Mouse (Mus musculus) fat pad, adult 2 months (tissue): ENCODE results near the gene March10.

ENCODE experiments used
- DNase-seq: peaks from one replicate; pipeline ENCODE4 v3.0.0-alpha.2; 2011; ENCODE audit warnings: low read depth, low spot score; ENCODE audit errors: extremely low read depth

Gene March10

DNA sequence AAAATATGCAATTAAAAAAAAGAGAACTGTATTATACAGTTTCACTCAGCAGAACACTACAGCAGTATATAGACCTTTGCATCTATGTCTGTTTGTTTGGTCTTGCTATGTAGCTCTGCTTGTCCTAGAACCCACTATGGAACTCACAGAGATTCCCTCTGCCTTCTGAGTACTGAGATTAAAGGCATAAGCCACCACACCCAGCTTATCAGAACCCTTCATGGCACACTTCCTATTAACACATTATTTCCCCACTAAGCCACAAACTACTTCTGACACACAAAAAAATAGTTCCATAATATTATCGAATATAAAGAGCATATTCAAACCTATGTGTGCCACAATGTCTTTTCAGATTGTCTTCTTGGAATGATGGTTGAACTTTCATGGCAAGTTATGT, 42.5 kb downstream of the March10 start:
- DNase-seq = no peak

DNA sequence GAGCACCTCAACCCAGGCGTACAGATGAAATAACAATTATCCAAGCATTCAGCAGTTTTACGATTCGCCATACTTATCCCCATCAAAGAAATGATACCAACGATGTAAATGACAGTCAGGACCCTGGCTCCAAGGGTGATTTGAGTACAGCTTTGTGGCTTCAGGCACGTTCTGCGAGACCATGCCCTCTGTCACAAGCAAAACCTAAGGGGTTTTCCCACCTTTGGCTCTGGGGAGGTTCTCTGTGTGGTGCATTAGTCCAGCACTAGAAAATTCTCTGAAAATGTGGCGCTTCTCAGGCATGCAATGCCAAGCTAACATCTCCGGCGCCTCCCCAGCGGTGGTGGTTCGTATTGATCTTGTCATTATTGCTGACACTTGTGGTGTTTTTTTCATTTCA, 47.1 kb downstream of the March10 start:
- DNase-seq = no peak

DNA sequence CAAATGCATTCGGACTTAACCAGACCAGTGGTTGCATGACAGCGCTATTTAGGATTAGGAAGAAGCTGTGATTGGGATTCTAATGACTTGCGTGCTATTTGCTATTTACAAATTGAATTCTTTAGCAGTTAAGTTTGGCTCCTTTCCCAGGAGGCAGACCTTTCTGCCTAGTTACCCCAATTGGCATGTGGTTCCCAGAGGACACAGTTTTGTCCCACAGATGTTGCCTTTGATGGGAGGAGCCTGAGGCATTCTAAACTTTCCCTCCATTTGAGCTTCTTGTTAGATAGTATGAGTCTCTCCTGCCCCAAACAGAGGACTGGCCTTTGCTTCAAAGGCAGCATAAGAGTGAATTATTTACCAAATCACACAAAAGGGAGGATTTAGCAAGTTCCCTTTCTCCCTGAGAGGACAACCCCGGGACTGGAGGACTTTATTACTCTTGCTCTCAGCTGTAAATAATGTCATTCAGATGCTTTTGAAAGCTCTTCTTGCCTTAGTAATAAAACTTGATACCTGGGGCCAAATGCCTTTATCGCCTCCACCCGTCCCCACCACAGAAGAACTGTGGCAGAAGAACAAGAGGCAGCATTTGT, 48.6 kb downstream of the March10 start:
- no peak for DNase-seq

DNA sequence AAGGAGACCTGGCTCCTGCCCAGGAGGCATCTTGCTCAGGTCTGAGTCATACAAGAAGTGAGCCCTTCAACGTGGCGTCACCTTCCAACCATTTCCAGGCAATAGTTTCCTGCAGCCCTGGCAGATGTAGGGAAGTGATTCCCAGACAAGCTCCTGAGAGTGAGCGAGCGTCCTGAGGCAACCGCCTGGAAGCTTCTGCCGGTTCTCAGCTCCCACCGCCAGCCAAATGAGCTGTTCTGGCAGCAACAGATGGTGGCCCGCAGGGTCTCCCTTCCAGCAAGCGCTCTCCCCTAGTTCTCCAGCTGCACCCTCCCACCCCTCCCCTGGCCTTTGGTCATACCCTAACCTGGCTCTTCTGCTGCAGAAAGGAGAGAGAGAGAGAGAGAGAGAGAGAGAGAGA, 54.2 kb downstream of the March10 start:
- DNase-seq = no peak

DNA sequence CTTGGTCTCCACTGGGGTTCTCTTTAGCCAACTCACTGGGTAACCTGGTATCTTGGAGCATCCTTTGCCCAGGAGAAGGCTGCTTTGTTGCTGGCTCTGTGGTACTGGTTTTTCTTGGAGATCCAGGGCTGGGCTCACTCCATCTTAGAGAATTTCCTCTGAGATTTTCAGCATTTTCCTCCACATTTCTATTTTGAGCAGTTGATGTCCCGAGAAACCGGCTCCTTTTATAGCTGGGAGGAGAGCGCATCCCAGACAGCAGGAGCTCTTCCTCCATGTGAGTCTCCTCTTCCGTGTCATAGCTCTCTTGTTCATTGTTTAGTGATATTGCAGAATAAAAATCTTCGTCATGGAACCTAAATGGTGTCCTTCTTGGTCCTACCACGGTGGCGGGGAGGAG, 66.2 kb downstream of the March10 start:
- DNase-seq = no peak

DNA sequence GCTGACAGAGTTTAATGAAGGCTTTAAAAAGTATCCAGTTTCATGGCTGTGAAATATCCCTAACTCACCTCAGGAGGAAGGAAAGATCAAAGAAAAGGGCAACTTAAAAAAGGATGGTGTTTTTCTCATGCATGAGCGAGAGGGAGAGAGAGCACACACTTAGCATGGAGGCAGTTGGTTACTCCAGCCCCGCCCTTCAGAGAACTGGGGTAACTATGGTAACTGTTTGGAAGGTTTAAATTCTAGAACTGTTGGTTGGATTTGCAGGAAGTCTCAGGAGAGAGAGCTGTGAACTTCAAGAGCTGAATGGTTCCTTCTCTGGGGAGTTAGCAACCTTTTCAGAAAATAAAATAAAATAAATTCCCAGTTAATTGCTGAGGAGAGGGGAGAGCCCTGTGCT, 67.9 kb downstream of the March10 start:
- no peak for DNase-seq

DNA sequence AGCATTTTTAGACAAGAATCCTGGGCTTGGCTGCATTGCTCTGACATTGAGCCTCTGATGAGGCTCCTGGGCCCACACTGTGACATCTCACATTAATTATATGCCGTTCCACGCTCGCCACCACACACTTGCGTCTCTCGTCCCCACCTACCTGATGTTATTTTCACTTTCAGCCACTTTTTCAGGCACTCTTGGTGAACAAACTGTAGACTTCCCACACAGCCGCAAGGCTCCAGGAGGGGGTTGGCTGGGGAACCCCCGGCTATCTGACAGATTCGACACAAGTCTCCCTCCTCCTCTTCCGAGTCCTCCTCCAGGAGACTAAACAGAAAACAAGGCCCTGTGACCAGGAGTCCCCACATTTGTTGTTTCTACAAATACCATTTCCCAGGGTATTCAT, 71.3 kb downstream of the March10 start:
- no peak for DNase-seq

DNA sequence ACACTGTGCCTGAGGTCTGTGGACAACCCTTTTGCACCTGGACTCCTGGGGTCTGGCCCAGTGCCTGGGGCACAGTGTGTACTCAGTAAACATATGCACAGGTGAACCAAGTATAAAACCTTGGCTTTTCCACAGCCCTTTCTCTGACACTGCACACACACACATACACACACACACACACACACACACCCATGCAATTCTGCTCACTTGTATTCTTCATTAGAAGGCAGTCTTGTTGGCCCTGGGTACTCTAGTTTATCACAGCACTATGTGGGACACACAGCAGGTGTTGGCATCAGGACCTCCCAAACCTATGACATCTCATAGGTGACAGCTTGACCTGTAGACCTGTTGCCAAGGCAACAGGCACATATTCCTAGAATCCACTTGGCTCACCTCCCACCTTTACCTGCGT, 80.7 kb downstream of the March10 start:
- no peak for DNase-seq

DNA sequence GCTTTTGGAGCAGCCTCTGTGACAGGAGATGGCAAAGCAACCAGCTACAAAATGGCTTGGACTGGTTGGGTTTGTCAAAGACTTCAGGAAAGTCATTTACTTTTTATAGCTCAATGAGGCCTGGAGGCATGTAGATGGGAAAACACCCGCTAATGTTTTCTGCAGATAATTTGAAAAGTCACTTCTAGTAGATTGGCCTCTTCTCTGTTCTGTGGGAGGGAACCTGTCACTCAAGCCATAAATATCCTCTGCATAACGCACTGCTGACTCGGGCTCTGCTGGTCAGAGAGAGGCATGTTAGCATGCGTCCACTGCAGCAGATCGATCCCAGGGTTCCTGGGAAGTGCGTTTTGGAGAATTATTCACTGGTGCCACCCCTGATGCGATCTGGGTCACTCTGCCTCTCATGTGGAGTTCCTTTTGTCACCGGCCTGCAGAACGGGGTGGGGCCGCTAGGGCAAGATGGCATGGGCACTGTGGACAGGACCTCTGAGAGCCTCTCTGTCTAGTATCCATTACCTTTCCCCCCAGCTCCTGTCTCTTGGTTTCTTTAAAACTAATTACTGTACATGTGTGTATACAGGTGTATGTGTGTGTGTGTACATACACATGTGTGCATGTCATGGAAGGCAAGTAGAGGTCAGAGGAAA, 81.9 kb downstream of the March10 start:
- no peak for DNase-seq

DNA sequence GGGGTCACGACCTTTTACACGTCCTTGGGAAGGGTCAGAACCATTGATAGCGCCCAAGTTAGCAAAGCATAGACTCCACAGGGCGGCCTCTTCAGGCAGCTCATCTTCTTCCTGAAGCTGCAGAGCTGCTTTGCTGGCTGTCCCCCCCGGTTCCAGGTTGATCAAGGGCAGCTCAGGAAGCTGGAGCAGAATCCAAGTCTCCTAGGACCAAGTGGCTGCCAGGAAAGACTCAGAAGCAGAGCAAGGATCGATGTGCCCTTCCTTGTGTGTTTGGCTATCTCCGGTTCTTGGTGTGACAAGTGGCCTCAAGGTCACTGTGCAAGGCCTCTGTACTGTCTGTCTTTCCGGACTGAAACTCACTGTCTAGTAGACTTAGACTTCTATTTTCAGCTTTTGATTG, 82.7 kb downstream of the March10 start:
- no peak for DNase-seq

DNA sequence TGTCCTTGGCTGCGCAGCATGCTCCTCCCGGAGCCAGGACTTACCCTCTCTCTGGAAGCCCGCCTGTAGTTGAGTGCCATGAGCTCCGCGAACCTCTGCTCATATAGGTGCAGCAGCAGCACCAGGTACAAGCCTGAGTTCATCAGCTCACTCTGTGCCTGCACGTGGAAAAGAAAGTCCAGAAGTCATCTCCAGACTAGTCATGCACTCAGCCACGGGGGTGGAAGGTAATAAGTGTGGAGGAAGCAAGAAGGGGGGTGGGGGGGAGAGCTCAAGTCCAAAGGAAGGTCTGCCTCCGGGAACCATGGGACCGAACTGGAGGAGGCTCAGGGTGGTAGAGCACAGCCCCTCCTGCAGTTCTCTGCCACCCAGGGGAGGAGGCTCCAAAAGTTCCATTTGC, 84.7 kb downstream of the March10 start:
- DNase-seq = no peak

DNA sequence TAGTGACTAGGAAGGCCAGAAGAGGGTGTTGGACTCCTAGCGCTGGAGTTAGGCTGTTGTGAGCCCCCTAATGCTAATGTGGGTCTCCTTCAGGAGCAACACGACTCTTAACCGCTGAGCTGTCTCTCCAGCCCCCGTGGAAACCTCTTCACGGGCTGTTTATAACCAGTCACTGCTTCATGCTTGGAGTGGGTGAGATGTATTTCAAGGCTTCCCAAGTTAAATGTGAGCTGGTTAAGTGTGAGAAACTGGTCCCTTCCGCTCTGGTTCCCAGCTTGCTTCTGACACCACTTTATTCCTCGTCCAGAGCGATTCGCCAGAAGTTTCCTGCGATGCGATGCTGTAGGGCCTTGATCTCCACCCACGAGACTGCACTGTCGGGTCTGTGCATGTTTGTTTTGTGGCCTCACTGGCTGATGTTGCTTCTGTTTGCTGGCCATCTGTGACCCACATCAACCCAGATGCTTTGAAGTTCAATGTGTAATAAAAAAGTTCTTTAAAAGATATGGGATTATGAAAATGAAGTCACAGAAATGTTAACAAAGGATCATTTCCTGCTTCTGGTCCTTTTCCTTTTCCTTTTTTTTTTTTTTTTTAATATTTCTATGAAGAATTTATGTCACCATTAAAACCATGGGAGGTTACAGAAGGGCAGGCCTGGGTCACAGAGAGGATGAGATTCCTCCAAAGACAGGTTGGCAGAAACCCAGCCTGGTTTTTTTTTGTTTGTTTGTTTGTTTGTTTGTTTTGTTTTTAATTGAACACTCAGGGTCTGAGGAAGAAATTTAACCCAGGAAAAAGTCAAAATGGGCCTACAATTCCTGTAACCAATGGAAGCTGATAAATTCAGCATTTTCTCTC, 86.8 kb downstream of the March10 start:
- DNase-seq = no peak

DNA sequence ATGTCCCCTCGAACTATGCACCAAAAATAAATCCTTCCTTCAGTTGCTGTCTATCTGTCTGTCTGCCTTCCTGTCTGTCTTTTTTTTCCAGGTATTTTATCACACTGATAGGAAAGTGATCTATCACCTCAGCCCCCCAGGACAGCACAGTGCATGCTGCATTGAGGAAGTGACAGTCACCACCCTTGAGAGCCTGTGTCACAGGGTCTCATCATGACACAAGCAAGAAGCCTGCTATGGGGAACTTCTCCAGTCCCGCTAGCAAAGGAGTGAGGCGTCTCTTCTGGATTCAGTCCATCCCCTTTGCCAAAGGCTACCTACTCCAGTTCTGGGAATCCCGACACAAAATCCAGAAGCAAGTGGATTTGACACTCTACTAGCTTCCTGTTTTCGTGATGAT, 87.7 kb downstream of the March10 start:
- no peak for DNase-seq

DNA sequence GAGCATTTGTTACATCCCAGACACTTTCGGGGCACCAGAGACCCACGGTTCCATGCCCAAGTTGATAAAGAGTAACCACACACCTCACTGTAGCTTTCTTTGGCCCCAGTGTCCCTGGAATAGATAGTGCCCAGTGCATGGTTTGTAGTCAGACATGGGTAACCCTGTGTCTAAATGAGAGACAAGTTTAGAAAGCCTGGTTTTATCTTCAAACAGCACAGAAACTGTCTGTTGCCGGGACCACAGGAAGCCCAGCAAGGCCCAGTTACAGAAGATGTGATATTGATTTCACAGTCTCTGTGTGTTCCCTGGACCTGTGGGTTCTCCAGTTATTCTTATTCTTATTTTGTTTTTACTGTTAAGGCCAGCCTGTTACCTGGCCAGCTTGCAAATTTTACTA, 89.4 kb downstream of the March10 start:
- DNase-seq = no peak

DNA sequence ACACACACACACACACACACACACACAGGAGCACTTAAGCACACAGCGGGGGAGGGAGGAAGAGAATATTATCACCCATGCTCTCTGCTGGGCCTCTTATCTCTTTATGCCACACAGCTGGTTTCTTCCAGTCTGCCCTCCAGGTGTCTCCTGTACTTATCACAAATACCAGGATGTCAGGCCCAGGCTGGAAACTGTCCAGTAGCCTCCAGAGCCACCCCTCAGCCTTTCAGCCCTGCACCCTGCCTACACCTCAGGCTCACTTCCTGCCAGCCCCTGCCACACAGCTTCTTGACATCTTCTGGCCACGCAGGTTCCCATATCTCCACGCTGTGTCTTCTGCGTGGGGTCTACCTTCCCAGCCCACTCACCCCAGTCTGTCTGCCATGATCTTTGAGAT, 90.5 kb downstream of the March10 start:
- DNase-seq = no peak

DNA sequence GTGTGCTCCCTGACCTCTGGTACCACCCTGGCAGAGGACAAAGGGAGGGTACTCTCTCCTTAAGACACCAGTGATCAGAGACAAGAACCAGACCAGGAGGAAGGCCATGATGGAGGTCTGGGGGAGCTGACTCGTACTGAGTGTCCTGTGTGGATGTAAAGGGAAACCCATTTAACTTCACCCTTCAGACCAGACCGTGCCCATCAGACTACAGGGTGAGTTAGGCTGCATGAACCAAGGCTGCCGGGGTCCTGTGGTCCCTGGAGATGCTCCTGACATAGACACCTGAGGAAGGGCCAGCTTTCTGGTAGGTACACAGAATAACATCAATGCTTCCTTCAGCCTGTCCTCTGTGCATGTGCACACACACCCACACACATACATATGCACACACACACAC, 90.9 kb downstream of the March10 start:
- DNase-seq = no peak

DNA sequence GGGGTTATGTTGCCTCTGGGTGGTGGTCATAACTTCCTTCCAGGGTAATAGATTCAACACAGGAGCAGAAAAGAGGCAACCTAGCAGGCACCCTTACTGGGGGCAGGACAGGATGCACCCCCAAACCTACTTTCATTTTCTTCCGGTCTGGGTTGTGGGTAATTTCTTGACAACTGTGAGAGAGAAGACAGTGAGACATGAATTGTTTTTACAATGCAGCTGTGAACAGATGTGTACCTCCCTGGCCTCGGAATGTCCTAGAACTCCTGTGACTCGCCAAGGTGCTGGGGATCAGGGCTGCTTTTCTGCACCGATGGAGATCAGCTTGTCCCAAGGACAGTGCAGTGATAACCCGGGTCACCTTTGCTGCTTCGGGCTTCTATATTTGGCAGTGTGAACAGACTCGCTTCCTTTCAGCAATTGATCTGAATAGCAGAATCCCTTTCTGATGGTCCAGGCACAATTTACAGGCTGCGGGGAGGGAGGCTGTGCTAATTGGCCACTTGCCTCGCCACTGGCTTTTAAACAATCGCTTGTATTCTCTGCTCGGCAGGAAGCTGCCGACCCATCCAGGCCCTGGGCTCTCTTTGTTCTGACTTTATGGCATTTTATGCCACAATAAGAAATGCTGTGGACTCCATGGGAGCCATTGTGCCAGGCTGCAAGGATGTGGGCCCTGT, 92.0 kb downstream of the March10 start:
- no peak for DNase-seq

DNA sequence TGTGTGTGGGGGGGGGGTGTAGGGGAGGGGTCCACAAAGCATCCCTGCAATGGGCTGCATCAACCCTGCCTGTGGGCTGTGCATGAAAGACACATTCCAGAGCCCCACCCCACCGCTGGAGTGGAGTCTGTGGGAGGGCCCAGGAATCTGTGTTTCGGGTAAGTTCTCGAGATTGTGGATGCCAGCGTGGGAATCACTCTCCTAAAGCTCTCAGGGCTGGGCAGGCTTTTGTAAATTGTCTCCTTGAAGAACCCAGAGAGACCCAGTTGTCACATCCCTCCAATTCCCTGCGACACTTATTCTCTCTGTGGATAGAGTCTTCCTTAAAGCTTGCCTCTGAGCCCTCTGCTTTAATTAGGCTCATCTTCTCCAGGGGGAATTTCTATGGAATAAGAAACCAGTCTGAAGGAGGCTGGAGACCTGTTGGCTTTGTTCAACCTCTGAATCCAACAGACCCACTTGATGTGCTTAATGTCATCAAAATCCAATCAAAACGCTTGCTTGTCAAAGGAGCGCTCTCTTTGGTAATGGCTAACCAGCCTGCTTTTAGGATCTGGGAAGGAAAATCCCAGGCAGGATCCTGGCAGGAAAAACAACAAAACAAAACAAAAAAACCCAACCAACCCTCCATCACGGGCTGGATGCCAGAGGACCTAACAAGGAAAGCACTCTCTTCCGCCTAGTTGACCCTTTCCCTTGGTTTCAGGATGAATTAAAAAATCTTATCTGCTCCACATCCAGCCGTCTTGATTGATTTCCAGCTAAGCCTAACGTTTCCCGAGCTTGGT, 92.7 kb downstream of the March10 start:
- DNase-seq = no peak

DNA sequence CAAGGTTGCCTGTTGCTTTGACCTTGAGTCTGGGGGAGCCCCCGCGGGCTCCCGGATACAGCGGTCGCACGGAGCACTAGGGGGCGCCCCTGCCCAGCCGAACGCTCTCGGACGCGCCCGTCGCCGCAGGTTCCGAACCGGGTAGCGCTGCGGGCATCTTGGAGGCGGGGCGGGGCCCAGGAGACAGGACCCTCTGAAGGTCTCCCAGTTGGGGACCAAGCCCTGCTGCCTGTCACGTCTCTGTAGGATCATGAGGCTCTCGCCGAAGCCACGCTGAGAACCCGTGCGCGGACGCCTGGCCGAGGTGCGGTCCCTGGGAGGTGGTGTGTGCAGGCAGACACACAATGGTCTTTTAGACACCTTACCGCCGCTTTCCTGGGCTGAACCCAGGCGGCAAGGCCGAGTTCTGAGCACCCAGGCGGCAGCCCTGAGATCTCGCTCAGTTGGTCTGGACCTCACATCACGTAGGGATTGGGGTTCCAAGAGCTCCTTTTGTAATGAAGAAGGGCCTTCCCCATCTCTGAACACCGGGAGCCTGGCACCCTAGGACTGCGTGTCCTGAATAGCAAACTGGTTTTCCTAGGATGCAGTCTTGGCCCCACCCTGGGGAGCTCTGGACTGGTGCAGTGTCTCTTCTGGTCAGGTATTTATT, 93.5 kb downstream of the March10 start:
- DNase-seq = no peak

DNA sequence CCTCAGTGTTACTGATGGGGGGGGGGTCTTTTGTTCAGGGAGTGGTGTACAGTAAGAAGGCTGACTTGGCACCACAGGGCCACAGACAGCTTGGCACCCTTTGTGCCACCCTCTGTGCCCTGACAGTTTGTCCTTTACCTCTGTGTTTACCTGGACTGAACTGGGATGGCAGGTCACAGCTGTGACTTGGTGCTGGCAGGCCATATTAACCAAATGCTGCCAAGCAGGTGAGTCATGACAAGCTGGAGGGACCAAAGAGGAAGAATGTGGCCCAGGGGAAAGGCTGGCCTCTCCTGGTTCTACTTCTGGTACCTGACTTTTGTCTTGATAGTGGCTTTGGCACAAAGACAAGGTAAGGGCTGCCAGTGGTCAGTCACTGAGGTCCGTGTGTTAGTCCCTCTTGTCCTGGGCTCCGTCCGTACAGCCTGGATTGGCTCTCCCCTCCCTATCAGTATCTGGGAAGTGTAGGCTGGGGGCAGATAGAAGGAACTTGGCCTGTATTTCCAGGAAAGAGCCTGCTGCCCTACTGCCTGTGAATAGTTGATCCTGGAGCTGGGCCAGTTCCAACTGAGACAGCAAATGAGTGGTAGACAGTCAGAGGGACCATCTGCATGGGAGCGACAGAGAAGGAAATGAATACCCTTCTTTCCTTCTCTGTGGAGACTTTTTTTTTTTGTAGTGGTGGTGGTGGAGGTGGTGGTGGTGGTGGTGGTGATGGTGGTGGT, 94.3 kb downstream of the March10 start:
- DNase-seq = peak; percentile 25
